Mouse (Mus musculus): ENCODE results near the gene Slco6d1.

DNA sequence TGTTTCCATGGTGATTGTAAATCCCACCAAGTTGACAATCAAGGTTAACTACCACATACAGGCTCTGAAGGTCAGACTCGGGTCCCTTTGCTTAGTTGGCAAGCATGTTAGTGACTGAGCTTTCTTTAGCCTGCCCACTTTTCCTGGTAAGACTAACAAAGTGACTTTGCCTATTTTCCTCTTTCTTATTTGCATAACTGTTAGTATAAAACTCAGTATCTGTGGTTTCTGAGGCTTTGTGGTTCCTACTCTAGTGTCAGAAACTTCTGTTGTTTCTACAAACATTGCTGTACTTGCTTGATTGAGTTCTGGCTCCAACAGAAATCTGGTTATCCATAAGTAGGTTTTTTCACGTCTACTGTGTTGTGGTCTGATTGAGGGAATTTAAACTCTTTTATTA is 124.4 kb downstream of the Slco6d1 start:
- TF ChIP-seq CTCF (IDR thresholded peaks at IDR 0.05; ENCODE audit: control insufficient read depth, insufficient read depth, insufficient replicate concordance, low read depth, low read length) (no peak), POLR2A (IDR thresholded peaks at IDR 0.05; ENCODE audit: control insufficient read depth, low read depth, low read length) (no peak)
